Mouse (Mus musculus): ENCODE measurements at regions not wholly inside any gene's neighbourhood (a gene's known extent, or its start where the extent isn't known, plus 50 kb on each side); places are given as distances from the start of the nearest gene placed in this dataset.

DNA sequence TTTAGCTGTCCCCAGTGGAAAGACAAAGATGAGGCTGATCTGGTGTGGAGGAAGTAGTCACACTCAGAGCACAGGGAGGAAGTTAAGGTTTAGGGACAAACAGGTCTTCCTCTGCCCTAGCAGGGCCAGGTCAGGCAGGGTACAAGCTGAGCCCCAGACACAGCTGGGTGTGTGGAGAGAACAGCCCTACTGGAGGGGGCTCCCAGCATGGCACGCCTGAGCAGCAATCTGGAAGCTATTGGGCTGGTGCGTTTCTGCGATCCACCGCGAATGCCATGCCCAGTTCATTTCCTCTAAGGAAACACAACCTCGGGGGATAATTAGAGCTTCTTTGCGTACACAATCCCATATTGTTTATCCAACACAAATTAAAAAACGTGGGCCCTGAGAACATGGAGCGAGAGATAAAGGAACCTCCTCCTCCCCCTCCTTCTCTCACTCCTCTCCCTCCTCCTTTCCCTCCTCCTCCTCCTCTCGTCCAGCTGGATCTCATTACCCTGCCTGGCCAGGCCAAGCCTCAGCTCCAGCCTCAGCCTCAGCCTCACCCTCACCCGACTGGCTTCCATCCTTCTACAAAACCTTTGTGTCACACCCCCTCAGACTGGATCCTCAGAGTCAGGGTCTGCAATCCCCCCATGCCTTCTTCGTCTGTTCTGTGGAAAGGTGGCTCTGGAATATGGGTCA lies 81.2 kb downstream of the Pja1 start:
- Histone ChIP-seq H3K9ac (no peak overlapping the region), H3K36me3 (replicated peaks) (no peaks in the 10 kb centered on the region), H3K4me2 (no peak overlapping the region), H3K27me3 (replicated peaks) (peaks cover 26% of the 10 kb centered on the region), H3K4me1 (no peaks in the 10 kb centered on the region), H3K27ac (no peak overlapping the region), H3K9me3 (no peaks in the 10 kb centered on the region), H3K4me3 (no peak overlapping the region)
- no peak for ATAC-seq (replicated peaks)
- WGBS, result 58% methylated on average over 12 of the region's 12 CpGs

- no peak overlapping the region for H3K4me3 ChIP-seq
- H3K9me3 ChIP-seq, result no peaks in the 10 kb centered on the region
- 85% methylated on average over 5 of the region's 5 CpGs for WGBS
- H3K4me2 ChIP-seq, result no peak overlapping the region
- H3K27ac ChIP-seq, result no peak overlapping the region
- no peaks in the 10 kb centered on the region for H3K36me3 ChIP-seq (replicated peaks)
- H3K9ac ChIP-seq, result no peak overlapping the region
- no peak for ATAC-seq (replicated peaks)
- H3K4me1 ChIP-seq, result no peaks in the 10 kb centered on the region
- peaks cover 39% of the 10 kb centered on the region for H3K27me3 ChIP-seq (replicated peaks)
These were observed 100.4 kb downstream of the Pja1 start for GRCm38 (mm10) chrX:99370711-99371110.

DNA sequence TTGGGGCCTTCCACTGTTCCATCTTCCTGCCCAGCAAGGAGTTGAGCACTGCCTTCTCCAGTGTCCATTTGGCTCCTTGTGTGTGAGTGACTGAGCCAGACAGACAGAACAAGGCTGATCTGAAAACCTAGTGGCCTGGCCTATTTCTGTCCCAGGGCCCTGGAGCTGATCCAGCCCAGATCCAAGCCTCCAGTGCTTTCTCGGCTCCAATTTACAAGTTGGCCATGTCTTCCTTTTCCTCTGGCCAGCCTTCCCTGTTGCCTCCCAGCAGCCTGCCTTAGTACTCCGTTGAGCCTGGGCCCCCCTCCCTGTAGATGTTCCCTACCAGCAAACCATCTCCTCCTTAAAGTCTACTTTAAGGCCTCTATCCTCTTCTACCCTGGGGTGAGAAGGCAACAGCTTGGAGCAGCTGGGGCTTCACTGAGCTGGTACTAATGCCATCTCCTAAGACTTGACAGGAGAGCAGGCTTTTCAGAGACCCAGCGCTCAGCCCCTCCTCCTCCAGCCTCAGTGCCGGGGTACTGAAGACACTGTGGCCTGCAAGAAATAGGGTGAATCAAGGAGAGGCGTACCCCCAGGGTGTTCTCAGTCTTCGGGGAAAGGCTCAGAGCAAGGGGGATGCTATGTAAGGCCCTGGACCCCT lies 101.7 kb downstream of the Pja1 start:
- Histone ChIP-seq H3K4me1 (no peaks in the 10 kb centered on the region), H3K9ac (no peak overlapping the region), H3K4me3 (no peak overlapping the region), H3K27ac (no peak overlapping the region), H3K4me2 (no peak overlapping the region), H3K27me3 (replicated peaks) (peaks cover 34% of the 10 kb centered on the region), H3K36me3 (replicated peaks) (no peaks in the 10 kb centered on the region), H3K9me3 (no peaks in the 10 kb centered on the region)
- ATAC-seq (replicated peaks), result no peak
- 81% methylated on average over 6 of the region's 6 CpGs for WGBS

- ATAC-seq (replicated peaks), result no peak
- Histone ChIP-seq H3K27ac (no peak overlapping the region), H3K9me3 (no peaks in the 10 kb centered on the region), H3K9ac (no peak overlapping the region), H3K4me3 (no peak overlapping the region), H3K27me3 (replicated peaks) (peaks cover 19% of the 10 kb centered on the region), H3K4me2 (no peak overlapping the region), H3K4me1 (no peaks in the 10 kb centered on the region), H3K36me3 (replicated peaks) (no peaks in the 10 kb centered on the region)
- 75% methylated on average over 5 of the region's 5 CpGs for WGBS
These were observed 107.0 kb downstream of the Pja1 start for GRCm38 (mm10) chrX:99364072-99364471.

- Histone ChIP-seq H3K9me3 (no peaks in the 10 kb centered on the region), H3K27ac (no peak overlapping the region), H3K27me3 (replicated peaks) (peaks cover 30% of the 10 kb centered on the region), H3K36me3 (replicated peaks) (no peaks in the 10 kb centered on the region), H3K4me3 (no peak overlapping the region), H3K9ac (no peak overlapping the region), H3K4me2 (no peak overlapping the region), H3K4me1 (peaks cover 3% of the 10 kb centered on the region; the same call in 1 of the 2 replicates)
- no peak for ATAC-seq (replicated peaks)
- WGBS, result 65% methylated on average over 11 of the region's 11 CpGs
These were observed 110.8 kb downstream of the Pja1 start for GRCm38 (mm10) chrX:99360095-99360890.

DNA sequence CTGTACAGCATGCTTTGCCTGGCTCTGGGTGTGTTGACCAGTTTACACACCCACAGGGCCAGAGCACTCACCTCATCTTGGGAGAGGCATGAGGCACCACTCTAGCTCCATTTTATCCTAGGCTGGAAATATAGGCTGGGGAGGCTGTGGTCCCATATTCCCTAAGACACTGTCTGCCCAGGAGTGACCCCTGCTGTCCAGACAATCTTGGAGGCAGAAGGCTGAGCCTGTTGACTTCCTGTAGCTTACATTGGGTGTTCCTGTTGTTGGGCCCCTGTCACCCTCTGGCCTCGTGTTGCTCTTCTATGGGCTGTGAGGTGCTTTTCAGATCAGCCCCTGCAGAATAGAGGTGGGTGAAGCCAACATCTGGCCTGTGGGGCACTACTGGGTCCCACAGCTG lies 112.3 kb downstream of the Pja1 start:
- Histone ChIP-seq H3K9ac (no peak overlapping the region), H3K9me3 (no peaks in the 10 kb centered on the region), H3K4me2 (no peak overlapping the region), H3K4me3 (no peak overlapping the region), H3K27me3 (replicated peaks) (peaks cover 37% of the 10 kb centered on the region), H3K36me3 (replicated peaks) (no peaks in the 10 kb centered on the region), H3K4me1 (peaks cover 3% of the 10 kb centered on the region; the same call in 1 of the 2 replicates), H3K27ac (no peak overlapping the region)
- 36% methylated on average over 1 of the region's 1 CpGs for WGBS
- no peak for ATAC-seq (replicated peaks)

DNA sequence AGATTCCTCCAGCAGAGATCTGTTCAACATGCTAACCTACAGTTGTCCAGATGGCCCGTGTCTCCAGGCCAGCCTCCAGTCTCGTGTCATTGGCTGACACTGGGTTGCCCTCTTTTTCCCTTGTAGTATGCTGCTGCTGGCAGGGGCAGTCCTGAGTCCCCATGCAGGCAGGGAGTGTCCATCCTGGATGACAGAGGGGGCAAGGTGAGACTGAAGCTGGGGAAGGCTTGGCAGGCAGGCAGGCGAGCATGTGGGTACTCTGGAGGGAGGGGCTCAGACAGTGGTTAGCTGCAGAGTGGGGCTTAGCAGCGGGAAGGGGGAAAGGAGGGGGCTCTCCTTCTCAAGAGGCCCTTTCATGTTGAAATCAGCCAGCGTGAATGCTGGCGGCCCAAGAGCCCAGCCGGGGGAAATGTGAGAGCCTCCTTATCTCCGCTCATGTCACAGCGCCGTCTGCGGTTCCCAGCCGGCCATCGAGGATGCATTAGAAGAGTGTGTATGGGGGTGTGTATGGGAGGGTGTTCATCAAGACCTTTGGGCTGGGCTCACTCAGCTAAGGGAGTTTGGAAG lies 112.9 kb downstream of the Pja1 start:
- H3K4me3 ChIP-seq, result no peak overlapping the region
- H3K36me3 ChIP-seq (replicated peaks), result no peaks in the 10 kb centered on the region
- no peak overlapping the region for H3K9ac ChIP-seq
- peaks cover 3% of the 10 kb centered on the region; the same call in 1 of the 2 replicates for H3K4me1 ChIP-seq
- WGBS, result 15% methylated on average over 13 of the region's 13 CpGs
- no peak overlapping the region for H3K27ac ChIP-seq
- no peak overlapping the region for H3K4me2 ChIP-seq
- no peaks in the 10 kb centered on the region for H3K9me3 ChIP-seq
- peaks cover 35% of the 10 kb centered on the region for H3K27me3 ChIP-seq (replicated peaks)
- ATAC-seq (replicated peaks), result peak; percentile 76

GRCm38 (mm10) chrX:99355128-99355527 lies 115.9 kb downstream of the Pja1 start:
- Histone ChIP-seq H3K27ac (no peak overlapping the region), H3K4me1 (peaks cover 3% of the 10 kb centered on the region; the same call in 1 of the 2 replicates), H3K9ac (no peak overlapping the region), H3K9me3 (no peaks in the 10 kb centered on the region), H3K4me2 (no peak overlapping the region), H3K27me3 (replicated peaks) (peaks cover 32% of the 10 kb centered on the region), H3K4me3 (no peak overlapping the region), H3K36me3 (replicated peaks) (no peaks in the 10 kb centered on the region)
- ATAC-seq (replicated peaks), result no peak
- 73% methylated on average over 5 of the region's 5 CpGs for WGBS

GRCm38 (mm10) chrX:99350233-99350632 lies 120.8 kb downstream of the Pja1 start:
- Histone ChIP-seq H3K27ac (no peak overlapping the region), H3K4me1 (no peaks in the 10 kb centered on the region), H3K4me2 (no peak overlapping the region), H3K4me3 (no peak overlapping the region), H3K9ac (no peak overlapping the region), H3K9me3 (no peaks in the 10 kb centered on the region), H3K27me3 (replicated peaks) (peaks cover 22% of the 10 kb centered on the region), H3K36me3 (replicated peaks) (no peaks in the 10 kb centered on the region)
- WGBS, result 46% methylated on average over 3 of the region's 3 CpGs
- ATAC-seq (replicated peaks), result no peak

DNA sequence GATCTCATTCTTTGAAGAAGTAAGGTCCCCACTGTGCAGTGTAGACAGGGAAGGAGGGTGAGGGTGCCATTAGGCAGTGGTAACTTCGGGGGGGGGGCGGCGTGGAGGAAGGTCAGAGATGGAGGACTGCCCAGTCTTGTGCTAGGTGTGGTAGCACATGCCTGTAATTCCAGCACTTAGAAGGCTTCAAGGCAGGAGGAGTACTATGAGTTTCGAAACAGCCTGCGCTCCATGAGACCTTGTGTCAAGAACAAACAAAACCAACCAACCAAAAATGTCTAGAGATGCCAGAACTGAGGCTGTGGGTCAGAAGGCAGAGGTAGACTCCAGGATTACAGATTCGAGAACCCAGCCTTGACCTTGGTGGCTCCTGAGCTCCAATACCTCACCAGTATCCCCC lies 130.8 kb downstream of the Pja1 start:
- no peak overlapping the region for H3K9ac ChIP-seq
- WGBS, result 82% methylated on average over 6 of the region's 6 CpGs

GRCm38 (mm10) chrX:99339081-99339876 lies 131.8 kb downstream of the Pja1 start:
- no peak overlapping the region for H3K9ac ChIP-seq
- no peaks in the 10 kb centered on the region for H3K9me3 ChIP-seq
- H3K27ac ChIP-seq, result no peak overlapping the region
- WGBS, result 14% methylated on average over 9 of the region's 9 CpGs
- no peaks in the 10 kb centered on the region for H3K4me1 ChIP-seq
- peak; percentile 54; the same call in 1 of the 2 replicates for ATAC-seq (replicated peaks)
- no peaks in the 10 kb centered on the region for H3K36me3 ChIP-seq (replicated peaks)
- H3K27me3 ChIP-seq (replicated peaks), result peaks cover 14% of the 10 kb centered on the region; the same call in 1 of the 2 replicates
- H3K4me3 ChIP-seq, result no peak overlapping the region
- H3K4me2 ChIP-seq, result no peak overlapping the region

More for the DNA sequence above, 130.8 kb downstream of the Pja1 start:
- ATAC-seq (replicated peaks), result no peak
- H3K27ac ChIP-seq, result no peak overlapping the region
- peaks cover 14% of the 10 kb centered on the region; the same call in 1 of the 2 replicates for H3K27me3 ChIP-seq (replicated peaks)
- H3K4me2 ChIP-seq, result no peak overlapping the region
- no peaks in the 10 kb centered on the region for H3K4me1 ChIP-seq
- no peak overlapping the region for H3K4me3 ChIP-seq
- H3K36me3 ChIP-seq (replicated peaks), result no peaks in the 10 kb centered on the region
- H3K9me3 ChIP-seq, result no peaks in the 10 kb centered on the region
